Mouse (Mus musculus) spleen, adult 2 months (tissue): ENCODE results near the gene Tmem259. TPM values are rescaled to one million over a fixed set of nuclear protein-coding genes. Genes with fewer than 3 reads are reported as not detected.

Experiments used
- DNase-seq, 2 experiments: peaks; one replicate each; pipeline versions ENCODE4 v3.0.0 to v3.0.0-alpha.2; 2012 to 2021; ENCODE audit warnings: low spot score in 2 of 2, low read depth in 1 of 2
- H3K27ac ChIP-seq: fragments of 200-500 bp; 2 replicates; pipeline ENCODE4 v1.5.1; 2012; ENCODE audit warnings: low read length, inconsistent platforms; ENCODE audit not compliant: insufficient read depth
- H3K27me3 ChIP-seq: fragments of 200-500 bp; 2 replicates; pipeline ENCODE4 v1.6.1; 2012; ENCODE audit warnings: mild to moderate bottlenecking, moderate library complexity, low read length, inconsistent platforms; ENCODE audit not compliant: control insufficient read depth, insufficient read depth
- H3K36me3 ChIP-seq: fragments of 200-500 bp; 2 replicates; pipeline ENCODE4 v1.6.1; 2012; ENCODE audit warnings: mild to moderate bottlenecking, low read length, inconsistent platforms; ENCODE audit not compliant: control insufficient read depth, insufficient read depth
- H3K4me1 ChIP-seq: fragments of 200-500 bp; 2 replicates; pipeline ENCODE4 v1.6.1; 2011; ENCODE audit warnings: inconsistent platforms; ENCODE audit not compliant: control insufficient read depth, insufficient read depth, insufficient read length
- H3K4me3 ChIP-seq: fragments of 200-500 bp; 2 replicates; pipeline ENCODE4 v1.5.1; 2011; ENCODE audit warnings: mild to moderate bottlenecking, inconsistent platforms; ENCODE audit not compliant: insufficient read depth, insufficient read length; ENCODE audit errors: extremely low read depth
- CTCF ChIP-seq: fragments of 200-500 bp; IDR thresholded peaks from 2 replicates; pipeline ENCODE4 v1.5.1; 2011; ENCODE audit warnings: mild to moderate bottlenecking, inconsistent platforms; ENCODE audit not compliant: insufficient read depth, insufficient read length, insufficient replicate concordance; ENCODE audit errors: extremely low read depth
- POLR2A ChIP-seq: fragments of 200-500 bp; IDR thresholded peaks from 2 replicates; pipeline ENCODE4 v1.6.1; 2011; ENCODE audit warnings: low read depth, low read length, inconsistent platforms
- WGBS: fragments of 180-500 bp; shearing (Covaris S2); methylation state at CpG from one replicate; pipeline ENCODE4 v1.1.7; 2018; 5-methylcytosine and 5-hydroxymethylcytosine counted together
- polyA plus RNA-seq: library from polyadenylated mRNA; depleted of rRNA; stranded (reverse); fragments of >200 nt; gene quantifications from 2 replicates; pipeline ENCODE4 v1.2.3, GENCODE M21; 2012

Tmem259 gene
- polyA plus RNA-seq, 1 experiment, result 266 TPM

- DNase-seq, result peak; percentile 45 to 80
- 2% methylated on average over 35 of the region's 35 CpGs for WGBS
- no peaks in the 10 kb centered on the region for H3K27me3 ChIP-seq
- H3K4me1 ChIP-seq, result peaks cover 38% of the 10 kb centered on the region
- no peaks in the 10 kb centered on the region for H3K36me3 ChIP-seq
- TF ChIP-seq CTCF (no peak), POLR2A (peak; percentile 59; the same call in 1 of the 2 replicates)
- H3K27ac ChIP-seq, result peak overlapping the region; percentile 95
- H3K4me3 ChIP-seq, result peak overlapping the region; percentile 68
Measured at GRCm38 (mm10) chr10:79985334-79986231, 1.5 kb upstream of the Tmem259 start.

DNA sequence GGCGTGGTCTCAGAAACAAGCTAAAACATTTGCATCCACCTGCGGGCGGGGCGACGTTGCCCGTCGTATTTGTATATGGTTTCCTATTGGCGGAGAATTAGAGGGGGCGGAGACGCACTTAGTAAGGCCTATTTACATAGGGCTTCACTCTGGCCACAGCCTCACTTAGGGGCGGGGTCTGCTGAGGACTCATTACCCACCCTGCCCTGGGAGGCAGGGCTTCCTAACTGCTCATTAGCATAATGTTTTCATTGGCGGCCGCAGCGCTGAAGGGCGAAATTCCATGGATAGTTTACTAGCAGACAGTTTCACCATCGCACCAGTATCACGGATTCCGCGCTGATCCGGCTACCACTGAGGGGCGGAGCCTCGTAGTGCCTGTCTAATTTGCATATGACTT lies 741 bp upstream of the Tmem259 start:
- H3K27ac ChIP-seq, result peak overlapping the region; percentile 95
- H3K27me3 ChIP-seq, result no peaks in the 10 kb centered on the region
- TF ChIP-seq CTCF (no peak), POLR2A (no peak)
- H3K4me1 ChIP-seq, result peaks cover 36% of the 10 kb centered on the region
- under 1% methylated on average over 22 of the region's 22 CpGs for WGBS
- DNase-seq, result peak; percentile 95 to 99
- H3K36me3 ChIP-seq, result no peaks in the 10 kb centered on the region
- peak overlapping the region; percentile 71 for H3K4me3 ChIP-seq

DNA sequence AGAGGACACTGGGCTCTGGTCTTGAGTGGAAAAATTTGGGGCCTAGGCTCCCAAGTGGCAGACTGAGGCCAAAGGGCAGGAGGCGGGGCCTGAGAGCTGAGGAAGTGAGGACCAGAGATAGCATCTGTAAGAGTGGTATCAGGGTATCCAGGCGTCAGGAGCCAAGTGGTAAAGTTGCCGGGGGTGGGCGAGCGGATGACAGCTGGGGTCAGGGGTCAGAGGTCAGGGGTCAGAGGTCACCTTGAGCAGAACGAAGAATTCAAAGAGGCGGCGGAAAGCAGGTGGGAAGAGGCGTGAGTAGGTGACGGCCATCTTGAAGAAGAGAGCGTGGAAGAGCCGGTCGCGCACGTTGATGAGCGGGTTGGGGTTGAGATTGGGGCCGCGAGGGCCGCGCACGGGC lies 460 bp downstream of the Tmem259 start:
- H3K4me3 ChIP-seq, result peak overlapping the region; percentile 77
- H3K27me3 ChIP-seq, result no peaks in the 10 kb centered on the region
- peak overlapping the region; percentile 80 for H3K27ac ChIP-seq
- H3K36me3 ChIP-seq, result peaks cover 7% of the 10 kb centered on the region
- WGBS, result 2% methylated on average over 17 of the region's 21 CpGs
- DNase-seq, result peak; percentile 47 to 65
- TF ChIP-seq POLR2A (no peak), CTCF (no peak)
- H3K4me1 ChIP-seq, result peaks cover 28% of the 10 kb centered on the region; the same call in 1 of the 2 replicates

GRCm38 (mm10) chr10:79983205-79983604 lies 925 bp downstream of the Tmem259 start:
- H3K27me3 ChIP-seq, result no peaks in the 10 kb centered on the region
- H3K4me1 ChIP-seq, result peaks cover 28% of the 10 kb centered on the region; the same call in 1 of the 2 replicates
- 67% methylated on average over 5 of the region's 5 CpGs for WGBS
- TF ChIP-seq CTCF (no peak), POLR2A (no peak)
- peak overlapping the region; percentile 80; the same call in 1 of the 2 replicates for H3K27ac ChIP-seq
- H3K36me3 ChIP-seq, result peaks cover 11% of the 10 kb centered on the region
- DNase-seq, result no peak
- peak overlapping the region; percentile 77; the same call in 1 of the 2 replicates for H3K4me3 ChIP-seq

GRCm38 (mm10) chr10:79979401-79980155 lies 4.6 kb downstream of the Tmem259 start:
- TF ChIP-seq POLR2A (no peak), CTCF (no peak)
- Histone ChIP-seq H3K4me3 (no peak overlapping the region), H3K27ac (no peak overlapping the region), H3K36me3 (peaks cover 40% of the 10 kb centered on the region), H3K4me1 (peaks cover 13% of the 10 kb centered on the region; the same call in 1 of the 2 replicates), H3K27me3 (no peaks in the 10 kb centered on the region)
- no peak for DNase-seq
- WGBS, result 90% methylated on average over 22 of the region's 22 CpGs

DNA sequence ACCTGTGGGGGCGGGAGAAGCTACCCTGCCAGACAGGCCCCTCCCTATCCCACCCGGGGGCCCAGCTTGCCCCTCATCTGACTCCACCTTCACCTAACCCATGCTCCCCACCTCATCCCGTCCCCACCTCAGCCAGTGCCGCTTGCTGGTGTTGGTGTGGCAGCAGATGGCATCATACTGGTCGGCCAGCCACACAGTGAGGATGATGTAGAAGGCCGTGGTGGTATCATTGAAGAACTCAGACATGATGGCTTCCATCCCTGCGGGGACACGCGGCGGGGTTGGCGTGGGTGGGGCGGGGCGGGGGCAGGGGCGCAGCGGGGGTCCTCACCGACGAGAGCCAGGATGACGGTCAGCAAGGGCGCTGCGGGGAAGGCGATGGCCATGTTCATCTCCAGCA lies 6.1 kb downstream of the Tmem259 start:
- H3K36me3 ChIP-seq, result peaks cover 40% of the 10 kb centered on the region
- no peaks in the 10 kb centered on the region for H3K27me3 ChIP-seq
- H3K4me1 ChIP-seq, result peaks cover 8% of the 10 kb centered on the region; the same call in 1 of the 2 replicates
- no peak overlapping the region for H3K4me3 ChIP-seq
- DNase-seq, result no peak
- TF ChIP-seq CTCF (no peak), POLR2A (no peak)
- WGBS, result 97% methylated on average over 21 of the region's 21 CpGs
- H3K27ac ChIP-seq, result no peak overlapping the region
